22 mouse cellular contexts compared by ENCODE assay signal in genomic region chr9:28438752-28439151, GRCm38 (mm10).
"Had no signal": no experiment of that assay in that cellular context is flagged by ENCODE, and none has a peak within 500 bp of the region (broad histone marks: within the 10 kb centered on the region; RNA-seq: fewer than 3 reads in every experiment).

No protein-coding gene starts in this region.

- H3K4me1 ChIP-seq: intestine, embryonic 15.5 days; liver, embryonic 12.5 days had no signal

- DNase-seq: gastrocnemius, adult 2 months; gastrocnemius, postnatal 10 days; gastrocnemius, postnatal 25 days; heart, adult 18-20 months; heart, postnatal 4 days; kidney, adult 18-20 months; kidney, adult 8-10 months; kidney, postnatal 14 days; kidney, postnatal 36 days; layer of hippocampus, adult 9-11 months; layer of hippocampus, postnatal 36 days; left cerebral cortex, postnatal 4 days had no signal

- H3K4me3 ChIP-seq: gastrocnemius, adult 2 months; heart, embryonic 10.5 days; heart, embryonic 12.5 days; hindbrain, embryonic 10.5 days; hindbrain, embryonic 12.5 days; intestine, embryonic 15.5 days; limb, embryonic 13.5 days; limb, embryonic 15.5 days; liver, embryonic 12.5 days had no signal

- H3K27ac ChIP-seq: gastrocnemius, adult 2 months; heart, embryonic 10.5 days; hindbrain, embryonic 10.5 days; hindbrain, embryonic 12.5 days; intestine, embryonic 15.5 days; kidney, postnatal 0 days; limb, embryonic 13.5 days; limb, embryonic 15.5 days; liver, embryonic 12.5 days; liver, embryonic 14.5 days had no signal

- H3K27me3 ChIP-seq: heart, embryonic 12.5 days; hindbrain, embryonic 12.5 days; intestine, embryonic 15.5 days; limb, embryonic 13.5 days; limb, embryonic 15.5 days; liver, embryonic 12.5 days had no signal
